Mouse (Mus musculus) heart, adult 9 months (tissue): Measurements from ENCODE around the gene Syvn1.

Experiments
- DNase-seq, 2 experiments: peaks; one replicate each; pipeline ENCODE4 v3.0.0; 2022; ENCODE audit warnings: low spot score in 2 of 2

Gene Syvn1

GRCm38 (mm10) chr19:6067724-6068415 is 21.5 kb downstream of the Syvn1 start, which contains the start of gene Tm7sf2:
TSS of gene Tm7sf2 (minus strand) at chr19:6068373.
- DNase-seq = peak; percentile 91 to 93

- no peak for DNase-seq
Observed at GRCm38 (mm10) chr19:6068951-6069350, 22.6 kb downstream of the Syvn1 start.

- no peak for DNase-seq
Observed at GRCm38 (mm10) chr19:6069851-6070250, 23.5 kb downstream of the Syvn1 start.

- DNase-seq = no peak
Observed at GRCm38 (mm10) chr19:6070571-6071250, 24.3 kb downstream of the Syvn1 start.

- no peak for DNase-seq
Observed at GRCm38 (mm10) chr19:6071261-6071660, 24.9 kb downstream of the Syvn1 start.

GRCm38 (mm10) chr19:6073889-6074288 is 27.5 kb downstream of the Syvn1 start:
- DNase-seq = no peak

- DNase-seq = peak; percentile 83 to 86
Observed at GRCm38 (mm10) chr19:6076564-6077393, 30.4 kb downstream of the Syvn1 start, which contains the start of gene Vps51. TSS of gene Vps51 (minus strand) at chr19:6077231.

GRCm38 (mm10) chr19:6079983-6080480 is 33.7 kb downstream of the Syvn1 start, which contains the start of gene Tmem262:
TSS of gene Tmem262 (plus strand) at chr19:6080033.
- no peak for DNase-seq

GRCm38 (mm10) chr19:6082156-6082555 is 35.8 kb downstream of the Syvn1 start, which contains the start of gene Gm28374:
TSS of gene Gm28374 (minus strand) at chr19:6082256.
- no peak for DNase-seq

GRCm38 (mm10) chr19:6084478-6085248 is 38.3 kb downstream of the Syvn1 start, which contains the start of the genes Zfpl1 and Cdca5:
TSS of gene Zfpl1 (minus strand) at chr19:6084956.
TSS of gene Cdca5 (plus strand) at chr19:6084983.
- DNase-seq = peak; percentile 94 to 96

- no peak for DNase-seq
Observed at GRCm38 (mm10) chr19:6085417-6085879, 39.1 kb downstream of the Syvn1 start.

- DNase-seq = no peak
Observed at GRCm38 (mm10) chr19:6088841-6089240, 42.5 kb downstream of the Syvn1 start.

- no peak for DNase-seq
Observed at GRCm38 (mm10) chr19:6094119-6094518, 47.7 kb downstream of the Syvn1 start, which contains the start of gene AC131692.1. TSS of gene AC131692.1 (plus strand) at chr19:6094419.

- DNase-seq = no peak
Observed at GRCm38 (mm10) chr19:6097847-6098246, 51.5 kb downstream of the Syvn1 start.

GRCm38 (mm10) chr19:6101186-6101585 is 54.8 kb downstream of the Syvn1 start:
- no peak for DNase-seq

- DNase-seq = no peak
Observed at GRCm38 (mm10) chr19:6102169-6102853, 55.9 kb downstream of the Syvn1 start.
